Mouse (Mus musculus): Measurements from ENCODE around the gene Sfxn4. TPM values are rescaled to one million over a fixed set of nuclear protein-coding genes. Genes with fewer than 3 reads are reported as not detected.

Gene Sfxn4
- total RNA-seq (2014; rRNA removed): 5.5 and 7.6 TPM in 2 replicates
- 8.5 and 9.6 TPM in 2 replicates for polyA plus RNA-seq (2015; fragmentation: Nextera tagmentation; extraction: Ambion mirVana)

DNA sequence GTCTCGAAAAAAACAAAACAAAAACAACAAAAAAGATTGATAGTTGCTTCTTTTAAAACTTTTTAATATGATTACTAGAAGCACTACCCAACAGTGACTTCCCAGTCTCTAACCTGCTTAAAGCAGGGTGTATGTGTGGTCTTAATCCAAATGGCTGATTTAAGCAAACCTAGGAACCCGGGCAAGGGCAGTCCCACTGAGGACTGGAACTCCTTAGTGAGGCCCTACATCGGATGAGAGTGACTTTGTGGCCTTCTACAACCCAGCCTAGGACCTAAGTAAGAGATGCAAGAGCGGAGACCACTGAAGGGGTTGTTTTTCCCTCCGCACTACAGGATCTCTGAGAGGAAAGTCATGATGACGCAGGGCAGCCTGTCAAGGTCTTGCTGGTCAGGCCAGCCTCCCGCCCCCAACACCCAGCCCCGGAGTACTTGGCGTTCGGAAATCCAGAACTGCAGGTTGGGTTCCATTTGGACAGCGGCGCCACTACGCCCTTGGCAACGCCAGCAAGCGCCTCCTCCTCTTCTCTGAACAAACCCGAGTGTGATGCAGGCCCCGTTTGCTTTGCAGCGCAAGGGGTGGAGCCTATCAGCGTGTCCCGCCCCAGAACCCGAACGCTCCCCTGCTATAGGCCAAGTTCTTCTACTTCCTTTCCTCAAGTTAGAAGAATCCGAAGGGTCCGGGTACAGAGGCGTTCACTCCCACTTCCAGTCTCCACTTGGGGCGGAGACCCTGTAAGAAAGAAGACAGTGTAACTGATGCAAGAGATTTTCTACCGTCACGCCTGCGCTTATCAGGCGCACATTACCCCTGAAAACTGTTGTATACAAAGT, at the start of gene Sfxn4:
Gene Sfxn4 (minus strand): TSS at position 612 of the 833 bp plus-strand sequence.
- H3K9ac ChIP-seq: peak within 1 kb of the TSS; percentile 73
- peaks cover 4% of the 10 kb centered on the region; the same call in 1 of the 2 replicates for H3K36me3 ChIP-seq (ENCODE audit: insufficient read depth)
- no peaks in the 10 kb centered on the region for H3K9me3 ChIP-seq (ENCODE audit: low read length)
- H3K4me2 ChIP-seq (ENCODE audit: low read depth): peak within 1 kb of the TSS; percentile 68
- H3K27ac ChIP-seq (ENCODE audit: low read depth, low read length): peak within 1 kb of the TSS; percentile 79
- H3K27me3 ChIP-seq (ENCODE audit: insufficient read depth, low read length): no peaks in the 10 kb centered on the region
- TF ChIP-seq CTCF (IDR thresholded peaks at IDR 0.05; ENCODE audit: low read depth): no peak
- peak; percentile 100 for ATAC-seq
- H3K4me1 ChIP-seq (ENCODE audit: insufficient read depth): no peaks in the 10 kb centered on the region
- 4% methylated on average over 30 of the region's 30 CpGs for WGBS
- peak; percentile 90 for DNase-seq
- peak within 1 kb of the TSS; percentile 68 for H3K4me3 ChIP-seq (ENCODE audit: low read depth, low read length)

DNA sequence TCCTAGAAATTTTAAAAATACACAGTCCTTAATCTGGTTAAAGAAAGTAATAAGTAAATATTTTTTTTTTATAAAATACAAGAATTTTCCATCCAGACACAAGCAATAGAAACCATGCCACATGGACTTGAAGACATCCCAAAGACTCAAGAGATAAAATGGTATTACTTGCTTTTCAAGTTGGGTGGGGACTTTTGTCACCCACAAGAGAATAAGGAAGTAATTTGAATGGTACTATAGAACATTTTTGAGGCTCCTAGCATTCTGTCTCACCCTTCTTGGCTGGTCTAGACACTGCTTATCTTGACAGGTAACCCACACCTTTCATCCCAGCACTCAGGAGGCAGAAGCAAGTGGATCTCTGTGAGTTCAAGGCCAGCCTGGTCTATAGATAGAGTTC, 49.0 kb upstream of the Sfxn4 start:
- H3K4me3 ChIP-seq (ENCODE audit: low read depth, low read length): no peak overlapping the region
- DNase-seq: no peak
- no peaks in the 10 kb centered on the region for H3K36me3 ChIP-seq (ENCODE audit: insufficient read depth)
- ATAC-seq: no peak
- H3K27ac ChIP-seq (ENCODE audit: low read depth, low read length): no peak overlapping the region
- no peak for TF ChIP-seq CTCF (IDR thresholded peaks at IDR 0.05; ENCODE audit: low read depth)
- no peak overlapping the region for H3K4me2 ChIP-seq (ENCODE audit: low read depth)
- no peaks in the 10 kb centered on the region for H3K4me1 ChIP-seq (ENCODE audit: insufficient read depth)
- H3K9ac ChIP-seq: no peak overlapping the region
- no peaks in the 10 kb centered on the region for H3K27me3 ChIP-seq (ENCODE audit: insufficient read depth, low read length)
- no peaks in the 10 kb centered on the region for H3K9me3 ChIP-seq (ENCODE audit: low read length)

DNA sequence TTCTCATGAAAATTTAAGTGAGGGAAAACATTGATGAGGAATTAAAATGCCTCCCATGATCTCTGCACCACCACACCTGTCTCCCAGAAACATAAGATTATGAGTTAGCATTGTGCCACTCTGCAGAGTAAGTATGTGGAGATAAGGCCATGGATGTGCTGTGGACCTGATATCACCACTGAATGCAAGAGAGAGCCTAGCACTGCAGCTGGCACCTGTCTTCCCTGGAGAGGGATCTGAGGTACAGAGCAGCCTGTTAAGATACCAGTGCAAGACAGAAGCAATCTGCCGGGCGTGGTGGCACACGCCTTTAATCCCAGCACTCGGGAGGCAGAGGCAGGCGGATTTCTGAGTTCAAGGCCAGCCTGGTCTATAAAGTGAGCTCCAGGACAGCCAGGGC, 44.2 kb upstream of the Sfxn4 start:
- no peak for DNase-seq
- 94% methylated on average over 5 of the region's 5 CpGs for WGBS
- no peaks in the 10 kb centered on the region for H3K4me1 ChIP-seq (ENCODE audit: insufficient read depth)

DNA sequence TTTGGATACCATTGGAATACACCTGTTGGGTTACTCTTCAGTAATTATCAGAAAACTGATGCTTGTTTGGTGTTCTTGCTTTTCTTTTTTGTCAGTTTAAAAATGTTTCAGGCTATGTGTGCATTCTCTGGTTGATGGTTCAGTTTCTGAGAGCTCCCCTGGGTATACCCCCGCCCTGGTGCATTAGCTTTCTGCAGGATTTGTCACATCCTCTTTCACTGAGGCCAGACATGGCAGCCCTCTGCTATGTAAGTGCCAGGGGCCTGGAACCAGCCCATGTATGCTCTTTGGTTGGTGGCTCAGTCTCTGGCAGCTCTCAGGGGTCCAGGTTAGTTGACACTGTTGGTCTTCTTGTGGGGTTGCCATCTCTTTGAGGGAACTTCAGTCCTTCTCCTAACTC, 42.7 kb upstream of the Sfxn4 start:
- no peak for TF ChIP-seq CTCF (IDR thresholded peaks at IDR 0.05; ENCODE audit: low read depth)
- no peak for DNase-seq
- Histone ChIP-seq H3K4me3 (ENCODE audit: low read depth, low read length) (no peak overlapping the region), H3K27ac (ENCODE audit: low read depth, low read length) (no peak overlapping the region), H3K9ac (no peak overlapping the region), H3K27me3 (ENCODE audit: insufficient read depth, low read length) (no peaks in the 10 kb centered on the region), H3K4me2 (ENCODE audit: low read depth) (no peak overlapping the region), H3K36me3 (ENCODE audit: insufficient read depth) (no peaks in the 10 kb centered on the region), H3K9me3 (ENCODE audit: low read length) (no peaks in the 10 kb centered on the region), H3K4me1 (ENCODE audit: insufficient read depth) (no peaks in the 10 kb centered on the region)
- ATAC-seq: no peak
- 69% methylated on average over 1 of the region's 1 CpGs for WGBS

More for the DNA sequence above, 44.2 kb upstream of the Sfxn4 start:
- Histone ChIP-seq H3K27me3 (ENCODE audit: insufficient read depth, low read length) (no peaks in the 10 kb centered on the region), H3K27ac (ENCODE audit: low read depth, low read length) (no peak overlapping the region), H3K36me3 (ENCODE audit: insufficient read depth) (no peaks in the 10 kb centered on the region), H3K4me3 (ENCODE audit: low read depth, low read length) (no peak overlapping the region), H3K9me3 (ENCODE audit: low read length) (no peaks in the 10 kb centered on the region), H3K4me2 (ENCODE audit: low read depth) (no peak overlapping the region), H3K9ac (no peak overlapping the region)
- no peak for TF ChIP-seq CTCF (IDR thresholded peaks at IDR 0.05; ENCODE audit: low read depth)
- no peak for ATAC-seq

DNA sequence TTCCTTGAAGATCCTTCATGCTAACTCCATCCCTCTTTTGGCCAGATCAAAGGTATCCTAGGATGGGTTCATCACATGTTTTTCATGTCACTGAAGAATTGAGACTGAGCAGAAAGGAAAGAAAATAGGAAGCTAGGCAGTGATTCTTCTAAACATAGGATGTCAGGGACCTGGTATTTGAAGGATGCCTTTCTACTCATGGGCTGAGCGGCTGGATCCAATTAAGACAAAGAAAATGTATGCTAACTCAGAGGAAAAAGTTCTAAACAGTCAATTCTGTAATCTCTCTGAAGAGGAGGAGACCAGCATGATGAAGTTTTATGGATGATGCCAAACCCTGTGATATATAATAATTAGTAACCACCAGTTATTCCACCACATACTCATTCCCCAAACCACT, 41.9 kb upstream of the Sfxn4 start:
- Histone ChIP-seq H3K4me3 (ENCODE audit: low read depth, low read length) (no peak overlapping the region), H3K27me3 (ENCODE audit: insufficient read depth, low read length) (no peaks in the 10 kb centered on the region), H3K36me3 (ENCODE audit: insufficient read depth) (no peaks in the 10 kb centered on the region), H3K4me2 (ENCODE audit: low read depth) (no peak overlapping the region), H3K27ac (ENCODE audit: low read depth, low read length) (no peak overlapping the region), H3K9me3 (ENCODE audit: low read length) (no peaks in the 10 kb centered on the region), H3K4me1 (ENCODE audit: insufficient read depth) (no peaks in the 10 kb centered on the region), H3K9ac (no peak overlapping the region)
- ATAC-seq (no peak), DNase-seq (no peak)
- no peak for TF ChIP-seq CTCF (IDR thresholded peaks at IDR 0.05; ENCODE audit: low read depth)
- 87% methylated on average over 1 of the region's 1 CpGs for WGBS

DNA sequence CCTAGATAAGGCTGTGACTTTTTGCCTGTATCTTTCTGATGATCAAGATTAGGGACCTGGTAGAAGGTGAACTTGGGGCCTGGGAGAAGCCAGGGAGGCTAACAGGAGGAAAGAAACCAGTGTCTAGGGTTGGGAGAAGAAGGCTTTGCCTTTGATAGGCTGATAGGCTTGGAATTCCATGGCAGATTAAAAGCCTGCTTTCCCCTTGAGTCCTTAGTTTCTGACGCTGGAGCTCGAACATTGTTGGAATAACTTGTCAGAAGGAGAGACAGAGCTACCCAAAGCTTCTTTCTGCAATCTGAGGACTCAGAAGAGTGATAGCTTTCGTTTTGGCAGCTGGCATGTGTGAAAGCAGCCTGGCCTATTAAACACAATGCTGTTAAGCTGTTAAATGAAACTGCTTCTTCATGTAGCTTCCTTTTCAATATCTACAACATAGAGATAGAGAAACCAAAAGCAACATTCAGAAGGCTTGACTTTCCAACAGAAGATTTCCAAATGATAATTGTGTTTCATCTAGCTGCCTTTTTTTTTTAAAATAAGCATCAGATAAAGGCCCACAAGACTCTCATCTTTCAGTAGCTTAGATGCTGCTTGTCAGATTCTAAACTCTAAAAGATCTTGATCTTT, 34.1 kb upstream of the Sfxn4 start:
- DNase-seq: no peak
- H3K4me3 ChIP-seq (ENCODE audit: low read depth, low read length): no peak overlapping the region
- no peaks in the 10 kb centered on the region for H3K9me3 ChIP-seq (ENCODE audit: low read length)
- no peaks in the 10 kb centered on the region for H3K36me3 ChIP-seq (ENCODE audit: insufficient read depth)
- no peak overlapping the region for H3K27ac ChIP-seq (ENCODE audit: low read depth, low read length)
- no peak overlapping the region for H3K4me2 ChIP-seq (ENCODE audit: low read depth)
- H3K9ac ChIP-seq: no peak overlapping the region
- no peak for ATAC-seq
- TF ChIP-seq CTCF (IDR thresholded peaks at IDR 0.05; ENCODE audit: low read depth): no peak
- 0 out of 2 replicates have a peak, but pooled peaks cover 7% of the 10 kb centered on the region for H3K4me1 ChIP-seq (ENCODE audit: insufficient read depth)
- WGBS: 26% methylated on average over 3 of the region's 3 CpGs
- no peaks in the 10 kb centered on the region for H3K27me3 ChIP-seq (ENCODE audit: insufficient read depth, low read length)

All from forebrain, postnatal 0 days (tissue).